Mouse (Mus musculus): ENCODE data around the gene Olfr1163.
"Not testable (repeated sequence)": the region's sequence is repeated elsewhere in the genome, so short reads cannot be mapped to it uniquely, and the experiment has no call there.

Gene Olfr1163

GRCm38 (mm10) chr2:88071730-88072129 lies at the start of gene Olfr1163:
Olfr1163 (minus strand) TSS chr2:88071830.
- DNase-seq, result no peak

- DNase-seq, result no peak
Observed at GRCm38 (mm10) chr2:88093866-88094265, 22.2 kb upstream of the Olfr1163 start, which contains the start of gene Olfr1164. Olfr1164 (minus strand) TSS chr2:88093966.

GRCm38 (mm10) chr2:88063587-88063986 lies 8.0 kb downstream of the Olfr1163 start:
- no peak for DNase-seq

- DNase-seq, result no peak
Observed at GRCm38 (mm10) chr2:88051029-88051428, 20.6 kb downstream of the Olfr1163 start, which contains the start of gene Olfr1162. Olfr1162 (minus strand) TSS chr2:88051129.

GRCm38 (mm10) chr2:88037599-88037998 lies 34.0 kb downstream of the Olfr1163 start, which contains the start of gene Olfr73:
Olfr73 (minus strand) TSS chr2:88037699.
- no peak for DNase-seq

- DNase-seq, result not testable (repeated sequence)
Observed at GRCm38 (mm10) chr2:88022474-88022873, 49.2 kb downstream of the Olfr1163 start, which contains the start of gene Olfr1161. Olfr1161 (plus strand) TSS chr2:88022774.
